Mouse (Mus musculus) CH12.LX (cell line): ENCODE measurements around the gene Arf6.

Experiments used
- CTCF ChIP-seq, 2 experiments: IDR thresholded peaks in 1 of 2; conservative IDR thresholded peaks in 1 of 2; 2 replicates each; pipeline ENCODE4 v1.5.1; 2011 to 2012; ENCODE audit warnings: low read depth in 2 of 2, low read length in 2 of 2, improper control_type of control experiment in 1 of 2, inconsistent platforms in 1 of 2, mild to moderate bottlenecking in 1 of 2, moderate library complexity in 1 of 2
- EP300 ChIP-seq: IDR thresholded peaks from 2 replicates; pipeline ENCODE4 v1.6.1; 2011; ENCODE audit warnings: low read length, improper control_type of control experiment
- GABPA ChIP-seq: IDR thresholded peaks from 2 replicates; pipeline ENCODE4 v1.6.1; 2012; ENCODE audit warnings: low read depth, low read length, improper control_type of control experiment, inconsistent platforms; ENCODE audit not compliant: insufficient replicate concordance
- MEF2A ChIP-seq: IDR thresholded peaks from 2 replicates; pipeline ENCODE4 v1.6.1; 2014; ENCODE audit warnings: low read depth, mild to moderate bottlenecking, inconsistent platforms, low read length, improper control_type of control experiment, borderline replicate concordance
- MYC ChIP-seq: IDR thresholded peaks from 2 replicates; pipeline ENCODE4 v1.6.1; 2011; ENCODE audit warnings: low read depth, mild to moderate bottlenecking, improper control_type of control experiment, low read length
- POLR2A ChIP-seq: IDR thresholded peaks from 2 replicates; pipeline ENCODE4 v1.6.1; 2011; ENCODE audit warnings: low read depth, mild to moderate bottlenecking, improper control_type of control experiment, low read length
- TCF12 ChIP-seq: IDR thresholded peaks from 2 replicates; pipeline ENCODE4 v1.6.1; 2014; ENCODE audit warnings: low read depth, mild to moderate bottlenecking, inconsistent platforms, low read length, improper control_type of control experiment
- USF2 ChIP-seq: conservative IDR thresholded peaks from 2 replicates; pipeline ENCODE4 v1.6.1; 2011; ENCODE audit warnings: low read depth, low read length, improper control_type of control experiment
- ZKSCAN1 ChIP-seq: IDR thresholded peaks from 2 replicates; pipeline ENCODE4 v1.6.1; 2012; ENCODE audit warnings: low read depth, inconsistent platforms, low read length, improper control_type of control experiment, borderline replicate concordance

DNA sequence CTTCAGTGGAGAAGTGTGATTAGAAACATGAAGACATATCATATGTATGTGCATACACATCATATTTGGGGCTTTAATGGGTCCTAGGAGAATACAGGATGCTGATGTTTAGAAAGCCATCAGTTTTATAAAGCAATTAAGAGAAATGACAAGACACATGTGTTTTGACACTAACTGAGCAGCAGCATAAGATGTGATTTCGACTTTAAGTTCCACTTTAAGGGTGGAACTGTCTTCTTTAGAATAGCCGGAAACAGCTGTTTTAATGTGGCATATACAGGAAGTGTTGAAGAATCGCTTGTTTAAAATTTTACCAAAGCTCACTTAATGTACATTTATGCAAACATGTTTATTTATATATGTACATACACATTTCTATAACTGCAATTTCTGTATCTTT is 41.4 kb downstream of the Arf6 start:
- TF ChIP-seq ZKSCAN1 (no peak), CTCF (conservative IDR thresholded peaks at IDR 0.05 in 1 of 2, IDR thresholded peaks at IDR 0.05 in 1 of 2; ENCODE audit: low read depth in 2 of 2, low read length in 2 of 2) (no peak), MYC (no peak), GABPA (no peak), USF2 (no peak), TCF12 (no peak), EP300 (no peak), POLR2A (no peak), MEF2A (no peak)
